8 mouse cellular contexts compared by ENCODE assay signal in the genomic region with DNA sequence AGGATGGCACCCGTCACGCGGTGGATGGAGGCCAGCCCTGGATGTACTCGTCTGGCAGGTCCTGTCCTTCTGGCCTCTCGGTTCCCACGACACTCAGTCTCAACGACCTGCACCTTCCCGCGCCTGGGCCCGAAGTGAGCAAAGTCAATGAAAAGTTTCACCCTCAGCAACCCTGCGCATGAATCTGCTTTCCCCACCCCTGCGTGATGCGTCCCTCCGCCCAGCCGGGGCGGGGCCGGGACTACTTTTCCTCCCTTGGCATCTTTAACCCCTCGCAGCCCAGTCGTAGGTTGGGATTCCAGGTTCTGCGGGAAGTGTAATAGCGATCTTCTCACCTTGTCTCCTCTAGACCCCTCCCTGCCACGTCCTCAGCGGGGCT. TPM values are rescaled to one million over a fixed set of nuclear protein-coding genes. Genes with fewer than 3 reads are reported as not detected.
DNase-seq lines count a peak whose midpoint lies in the region; ATAC-seq and TF ChIP-seq lines count a peak whose summit lies in the region.

No protein-coding gene starts in this region.

- ATAC-seq in granulocyte monocyte progenitor cell, adult 5-6 weeks (replicated peaks; ENCODE audit: poor library complexity, severe bottlenecking) = peak; percentile 45
- ATAC-seq in intestine, postnatal 0 days = peak; percentile 40

- H3K4me1 ChIP-seq in intestine, postnatal 0 days (replicated peaks; ENCODE audit: control insufficient read depth, insufficient read depth, low read length) = 0 out of 2 replicates have a peak, but pooled peaks cover 4% of the 10 kb centered on the region
- H3K4me1 ChIP-seq in midbrain, embryonic 10.5 days = peaks cover 40% of the 10 kb centered on the region

- no peaks in the 10 kb centered on the region for H3K36me3 ChIP-seq in intestine, postnatal 0 days (ENCODE audit: control insufficient read depth, insufficient read depth)
- H3K36me3 ChIP-seq in midbrain, embryonic 10.5 days = peaks cover 21% of the 10 kb centered on the region

- H3K4me2 ChIP-seq in intestine, postnatal 0 days (replicated peaks; ENCODE audit: low read depth) = peak overlapping the region; percentile 65

- TF ChIP-seq CTCF in intestine, postnatal 0 days (IDR thresholded peaks at IDR 0.05; ENCODE audit: low read depth) = no peak; the same call in 1 of the 2 replicates

- intact Hi-C loops in left cerebral cortex, postnatal 36 days (cut with DNase I) = loop anchor here (2.0 to 5.0 kb wide), 2 partner anchors 15 to 46 kb away; a partner anchor contains a TSS

- DNase-seq in adrenal gland, adult 8-10 months = peak; percentile 91
- DNase-seq in embryo, embryonic 9.5 days (ENCODE audit: extremely low spot score) = peak; percentile 95
- peak; percentile 95 to 96 for DNase-seq in left cerebral cortex, postnatal 36 days (ENCODE audit: low spot score in 2 of 2)
- DNase-seq in midbrain, embryonic 10.5 days (ENCODE audit: low spot score) = peak; percentile 91
- peak; percentile 83 to 84 for DNase-seq in right cerebral cortex, postnatal 36 days (ENCODE audit: low spot score in 2 of 2)
- peak; percentile 90 to 93 for DNase-seq in urinary bladder, postnatal 4 days (ENCODE audit: low spot score in 2 of 2)

- no peaks in the 10 kb centered on the region for H3K27me3 ChIP-seq in intestine, postnatal 0 days (replicated peaks; ENCODE audit: control insufficient read depth, insufficient read depth, low read length)
- no peaks in the 10 kb centered on the region for H3K27me3 ChIP-seq in midbrain, embryonic 10.5 days (ENCODE audit: low read depth, poor library complexity, severe bottlenecking)

- H3K9ac ChIP-seq in intestine, postnatal 0 days (ENCODE audit: low read depth, low read length) = peak overlapping the region; percentile 82

- H3K27ac ChIP-seq in intestine, postnatal 0 days (ENCODE audit: low read depth, low read length) = peak overlapping the region; percentile 92
- peak overlapping the region; percentile 94 for H3K27ac ChIP-seq in midbrain, embryonic 10.5 days (replicated peaks)

- H3K4me3 ChIP-seq in intestine, postnatal 0 days (ENCODE audit: low read depth, low read length) = peak overlapping the region; percentile 84
- peak overlapping the region; percentile 95 for H3K4me3 ChIP-seq in midbrain, embryonic 10.5 days

- no peaks in the 10 kb centered on the region for H3K9me3 ChIP-seq in intestine, postnatal 0 days (ENCODE audit: control insufficient read depth)
- no peaks in the 10 kb centered on the region for H3K9me3 ChIP-seq in midbrain, embryonic 10.5 days (replicated peaks)

- WGBS in intestine, postnatal 0 days = under 1% methylated on average over 23 of the region's 23 CpGs
- 0% methylated on average over 23 of the region's 23 CpGs for WGBS in midbrain, embryonic 10.5 days

RNA-seq across cellular contexts. Expression of a gene that starts 0.5 kb away (rescaled TPM):
- total RNA-seq in adrenal gland, adult 8-10 months (2022) = 10 to 100 TPM; 63.9 to 97.0 (median 69.1) TPM
- total RNA-seq in granulocyte monocyte progenitor cell, adult 5-6 weeks (2014; fragmentation: Nextera tagmentation) = 35.0 and 39.6 TPM in 2 replicates
- 14.7 and 19.3 TPM in 2 replicates for total RNA-seq in granulocyte monocyte progenitor cell, adult 5-6 weeks (2017)
- polyA plus RNA-seq in intestine, postnatal 0 days (2015; fragmentation: Nextera tagmentation; extraction: Ambion mirVana) = 19.8 and 22.1 TPM in 2 replicates
- 10 to 100 TPM; 26.4 to 37.6 TPM for total RNA-seq in left cerebral cortex, postnatal 36 days (2021)
- 17.7 and 19.6 TPM in 2 replicates for polyA plus RNA-seq in midbrain, embryonic 10.5 days (2016; fragmentation: Nextera tagmentation; extraction: Ambion mirVana)

RNA-seq across cellular contexts. Expression of a gene that starts 13.6 kb away (rescaled TPM):
- 10 to 100 TPM; 44.2 to 61.3 (median 51.4) TPM for total RNA-seq in adrenal gland, adult 8-10 months (2022)
- total RNA-seq in granulocyte monocyte progenitor cell, adult 5-6 weeks (2014; fragmentation: Nextera tagmentation) = 101 and 107 TPM in 2 replicates
- 79.2 and 148 TPM in 2 replicates for total RNA-seq in granulocyte monocyte progenitor cell, adult 5-6 weeks (2017)
- polyA plus RNA-seq in intestine, postnatal 0 days (2015; fragmentation: Nextera tagmentation; extraction: Ambion mirVana) = 75.9 and 79.2 TPM in 2 replicates
- total RNA-seq in left cerebral cortex, postnatal 36 days (2021) = 10 to 100 TPM; 31.0 to 36.3 TPM
- polyA plus RNA-seq in midbrain, embryonic 10.5 days (2016; fragmentation: Nextera tagmentation; extraction: Ambion mirVana) = 224 and 252 TPM in 2 replicates

RNA-seq across cellular contexts. Expression of a gene that starts 14.0 kb away (rescaled TPM):
- total RNA-seq in adrenal gland, adult 8-10 months (2022) = 100 to 1,000 TPM; 297 to 630 (median 469) TPM
- 123 and 126 TPM in 2 replicates for total RNA-seq in granulocyte monocyte progenitor cell, adult 5-6 weeks (2014; fragmentation: Nextera tagmentation)
- 156 and 180 TPM in 2 replicates for total RNA-seq in granulocyte monocyte progenitor cell, adult 5-6 weeks (2017)
- polyA plus RNA-seq in intestine, postnatal 0 days (2015; fragmentation: Nextera tagmentation; extraction: Ambion mirVana) = 192 and 209 TPM in 2 replicates
- total RNA-seq in left cerebral cortex, postnatal 36 days (2021) = 100 to 1,000 TPM; 425 to 455 TPM
- polyA plus RNA-seq in midbrain, embryonic 10.5 days (2016; fragmentation: Nextera tagmentation; extraction: Ambion mirVana) = 152 and 163 TPM in 2 replicates

RNA-seq across cellular contexts. Expression of a gene that starts 55.9 kb away (rescaled TPM):
- 100 to 1,000 TPM in 3 of 4 experiments, 10 to 100 TPM in 1; 93.1 to 190 (median 160) TPM for total RNA-seq in adrenal gland, adult 8-10 months (2022)
- 6.6 and 9.4 TPM in 2 replicates for total RNA-seq in granulocyte monocyte progenitor cell, adult 5-6 weeks (2014; fragmentation: Nextera tagmentation)
- total RNA-seq in granulocyte monocyte progenitor cell, adult 5-6 weeks (2017) = 6.9 and 10.1 TPM in 2 replicates
- polyA plus RNA-seq in intestine, postnatal 0 days (2015; fragmentation: Nextera tagmentation; extraction: Ambion mirVana) = 13.4 and 16.0 TPM in 2 replicates
- 100 to 1,000 TPM; 244 to 267 TPM for total RNA-seq in left cerebral cortex, postnatal 36 days (2021)
- 15.7 and 19.0 TPM in 2 replicates for polyA plus RNA-seq in midbrain, embryonic 10.5 days (2016; fragmentation: Nextera tagmentation; extraction: Ambion mirVana)

Comparison
In these comparisons a context has a peak if more than half of its experiments do, and no peak if none do; other contexts are left out.
1. Peak in every context shown above with its lines: DNase-seq, ATAC-seq, H3K4me3 ChIP-seq and H3K27ac ChIP-seq.